Mouse (Mus musculus) spleen, postnatal 0 days (tissue): Measurements from ENCODE around the gene 4921511C20Rik. TPM values are rescaled to one million over a fixed set of nuclear protein-coding genes. Genes with fewer than 3 reads are reported as not detected.

ENCODE experiments used
- polyA plus RNA-seq: library from polyadenylated mRNA; unstranded; fragments of >200 nt; fragmentation: Nextera tagmentation; extraction: Ambion mirVana; gene quantifications from 2 replicates; pipeline ENCODE4 v1.2.1, GENCODE M21; 2015

4921511C20Rik gene
- polyA plus RNA-seq: not detected in 2 replicates

DNA sequence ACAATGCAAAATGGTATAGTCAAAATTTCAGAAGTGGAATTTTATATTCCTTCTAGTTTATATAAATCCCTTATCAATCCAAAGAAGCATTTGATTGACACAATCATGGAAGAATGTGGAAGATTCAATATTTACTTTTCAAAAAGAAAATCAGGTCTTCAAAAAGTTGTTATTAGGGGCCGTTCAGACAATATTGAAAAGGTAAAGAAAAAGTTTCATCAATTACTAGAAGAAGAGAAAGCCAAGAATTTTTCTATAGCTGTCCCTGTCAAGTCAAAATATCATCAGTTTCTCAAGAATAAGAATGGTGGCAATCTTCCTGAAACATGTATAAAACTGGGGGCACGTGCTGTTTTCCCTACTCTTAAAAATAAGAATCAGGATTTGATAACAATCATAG lies at the start of gene 4921511C20Rik:
4921511C20Rik (plus strand) TSS at position 301 of the 400 bp plus-strand sequence.

